Mouse (Mus musculus) stomach, postnatal 0 days (tissue): ENCODE data around the gene Try4.

Source experiments
- CTCF ChIP-seq: IDR thresholded peaks from 2 replicates; pipeline ENCODE4 v1.5.1; 2016; ENCODE audit warnings: antibody characterized with exemption, low read depth, mild to moderate bottlenecking, moderate library complexity
- EP300 ChIP-seq: optimal IDR thresholded peaks from 2 replicates; pipeline ENCODE3; 2016; ENCODE audit warnings: antibody characterized with exemption

DNA sequence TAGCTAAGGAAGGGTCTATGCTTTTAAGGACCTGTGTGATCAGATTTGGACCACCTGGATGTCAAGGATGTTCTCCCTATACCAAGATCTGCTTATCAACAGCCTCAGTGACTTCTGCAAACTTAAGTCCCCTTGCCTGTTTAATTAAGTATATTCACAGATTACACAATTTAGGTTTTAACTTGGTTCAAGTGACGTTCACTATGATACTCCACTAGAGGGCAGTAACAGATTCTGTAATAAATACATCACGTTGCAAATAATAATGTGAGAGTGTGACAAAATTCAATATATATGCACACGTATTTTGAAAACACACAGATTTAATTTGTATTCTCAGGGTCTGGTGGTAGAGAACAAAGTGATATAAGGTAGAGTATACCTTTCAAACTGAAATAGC lies 39.3 kb upstream of the Try4 start:
- TF ChIP-seq EP300 = no peak
- peak; percentile 65 for TF ChIP-seq CTCF
